Mouse (Mus musculus) hindbrain, embryonic 11.5 days (tissue): Measurements from ENCODE around the gene Trim63. TPM values are rescaled to one million over a fixed set of nuclear protein-coding genes. Genes with fewer than 3 reads are reported as not detected.
"Not testable (repeated sequence)": the region's sequence is repeated elsewhere in the genome, so short reads cannot be mapped to it uniquely, and the experiment has no call there.

Source experiments
- ATAC-seq: fragments of 200-750 bp; cut with Nextera tagmentation; 2 replicates; pipeline ENCODE4 v1.8.0; 2017; ENCODE audit warnings: mild to moderate bottlenecking, moderate TSS enrichment, moderate library complexity; ENCODE audit not compliant: low FRiP score
- DNase-seq: peaks from one replicate; pipeline ENCODE4 v3.0.0-alpha.2; 2015; ENCODE audit warnings: low spot score
- H3K27ac ChIP-seq: fragments of 300-500 bp; sonication (generic); 2 replicates; pipeline ENCODE4 v1.5.1; 2014; ENCODE audit warnings: mild to moderate bottlenecking, low read depth, low read length
- H3K27me3 ChIP-seq: fragments of 300-500 bp; sonication (generic); 2 replicates; pipeline ENCODE4 v1.6.1; 2014; ENCODE audit warnings: mild to moderate bottlenecking, low read length, moderate library complexity, mixed read lengths; ENCODE audit not compliant: control insufficient read depth, insufficient read depth
- H3K36me3 ChIP-seq: fragments of 300-500 bp; sonication (generic); 2 replicates; pipeline ENCODE4 v1.6.1; 2014; ENCODE audit warnings: mild to moderate bottlenecking, low read length, moderate library complexity, mixed read lengths; ENCODE audit not compliant: control insufficient read depth, insufficient read depth
- H3K4me1 ChIP-seq: fragments of 300-500 bp; sonication (generic); replicated peaks from 2 replicates; pipeline ENCODE4 v1.6.1; 2014; ENCODE audit warnings: low read length, mixed read lengths; ENCODE audit not compliant: control insufficient read depth, insufficient read depth
- H3K4me2 ChIP-seq: fragments of 300-500 bp; sonication (generic); replicated peaks from 2 replicates; pipeline ENCODE4 v1.6.1; 2014; ENCODE audit warnings: mild to moderate bottlenecking, low read depth, low read length
- H3K4me3 ChIP-seq: fragments of 300-500 bp; sonication (generic); 2 replicates; pipeline ENCODE4 v1.5.1; 2014; ENCODE audit warnings: low read depth, low read length
- H3K9ac ChIP-seq: fragments of 300-500 bp; sonication (generic); 2 replicates; pipeline ENCODE4 v1.6.1; 2014; ENCODE audit warnings: low read depth, low read length
- H3K9me3 ChIP-seq: fragments of 300-500 bp; sonication (generic); 2 replicates; pipeline ENCODE4 v1.6.1; 2016; ENCODE audit warnings: low read length; ENCODE audit not compliant: control insufficient read depth
- WGBS: fragments of 180-500 bp; shearing (Covaris S2); extraction: QIAGEN DNeasy Blood & Tissue Kit; methylation state at CpG from one replicate; pipeline ENCODE4 v1.1.7; 2014; 5-methylcytosine and 5-hydroxymethylcytosine counted together
- polyA plus RNA-seq: library from polyadenylated mRNA; unstranded; fragments of >200 nt; fragmentation: Nextera tagmentation; extraction: Ambion mirVana; gene quantifications from 2 replicates; pipeline ENCODE4 v1.2.1, GENCODE M21; 2014

Trim63 gene
- polyA plus RNA-seq, 1 experiment from 2014 or later = 0.12 TPM

- no peaks in the 10 kb centered on the region for H3K4me1 ChIP-seq
- no peak overlapping the region for H3K4me3 ChIP-seq
- no peaks in the 10 kb centered on the region for H3K27me3 ChIP-seq
- no peak overlapping the region for H3K9ac ChIP-seq
- WGBS = 66% methylated on average over 3 of the region's 3 CpGs
- H3K4me2 ChIP-seq = no peak overlapping the region
- DNase-seq = no peak
- no peak overlapping the region for H3K27ac ChIP-seq
- H3K36me3 ChIP-seq = no peaks in the 10 kb centered on the region
- H3K9me3 ChIP-seq = no peaks in the 10 kb centered on the region
- no peak for ATAC-seq
These were observed 6.6 kb downstream of the Trim63 start for GRCm38 (mm10) chr4:134321524-134321923.

DNA sequence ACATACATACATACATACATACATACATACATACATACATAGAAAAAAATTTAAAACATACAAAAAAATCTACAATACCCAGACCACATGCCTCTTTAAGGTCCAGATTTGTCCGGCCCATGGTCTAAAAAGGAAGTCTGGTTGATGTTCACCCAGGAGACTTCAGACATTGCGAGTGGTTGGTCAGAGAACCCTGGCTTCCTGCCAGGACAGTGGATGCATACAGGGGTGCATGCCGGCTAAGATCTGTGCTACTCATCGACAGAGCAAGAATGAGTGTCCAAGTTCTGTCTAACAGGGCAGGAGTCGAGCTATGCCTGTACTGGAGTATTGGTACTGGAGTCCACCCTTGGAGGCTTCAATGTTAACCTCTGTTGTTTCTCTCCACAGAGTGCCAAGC is 9.7 kb downstream of the Trim63 start:
- Histone ChIP-seq H3K4me3 (no peak overlapping the region), H3K9ac (no peak overlapping the region), H3K27ac (no peak overlapping the region), H3K4me2 (no peak overlapping the region), H3K27me3 (no peaks in the 10 kb centered on the region), H3K9me3 (no peaks in the 10 kb centered on the region), H3K4me1 (no peaks in the 10 kb centered on the region), H3K36me3 (no peaks in the 10 kb centered on the region)
- WGBS = 80% methylated on average over 5 of the region's 5 CpGs
- no peak for ATAC-seq
- DNase-seq = no peak

GRCm38 (mm10) chr4:134326859-134327530 is 12.1 kb downstream of the Trim63 start:
- 67% methylated on average over 5 of the region's 5 CpGs for WGBS
- no peak overlapping the region for H3K4me2 ChIP-seq

DNA sequence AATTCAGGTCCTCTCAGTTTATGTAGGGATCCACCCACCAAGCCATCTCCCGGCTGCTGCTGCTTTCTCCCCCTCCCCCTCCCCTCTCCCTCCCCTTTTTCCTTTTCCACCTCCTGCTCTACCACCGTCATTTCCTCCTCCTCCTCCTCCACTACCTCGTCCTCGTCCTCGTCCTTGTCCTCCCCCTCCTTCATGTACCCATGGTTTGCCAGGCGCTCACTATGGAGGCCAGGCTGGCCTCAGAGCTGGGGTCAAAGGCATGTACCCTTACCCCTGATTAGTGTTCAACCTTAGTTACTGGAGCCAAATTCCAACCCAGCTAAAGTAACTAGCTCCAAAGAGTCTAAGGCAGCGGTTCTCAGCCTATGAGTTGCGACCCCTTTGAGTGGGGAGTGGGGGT is 13.2 kb downstream of the Trim63 start:
- H3K9me3 ChIP-seq = no peaks in the 10 kb centered on the region
- H3K4me1 ChIP-seq = no peaks in the 10 kb centered on the region
- no peak overlapping the region for H3K27ac ChIP-seq
- no peak overlapping the region for H3K4me2 ChIP-seq
- H3K4me3 ChIP-seq = no peak overlapping the region
- 57% methylated on average over 8 of the region's 8 CpGs for WGBS
- ATAC-seq (no peak), DNase-seq (no peak)
- no peak overlapping the region for H3K9ac ChIP-seq
- H3K36me3 ChIP-seq = no peaks in the 10 kb centered on the region
- no peaks in the 10 kb centered on the region for H3K27me3 ChIP-seq

More at GRCm38 (mm10) chr4:134326859-134327530, 12.1 kb downstream of the Trim63 start:
- Histone ChIP-seq H3K27ac (no peak overlapping the region), H3K36me3 (no peaks in the 10 kb centered on the region), H3K4me1 (no peaks in the 10 kb centered on the region), H3K27me3 (no peaks in the 10 kb centered on the region), H3K9me3 (no peaks in the 10 kb centered on the region), H3K4me3 (no peak overlapping the region), H3K9ac (no peak overlapping the region)
- no peak for ATAC-seq
- DNase-seq = no peak

- no peak overlapping the region for H3K27ac ChIP-seq
- ATAC-seq (no peak), DNase-seq (no peak)
- H3K27me3 ChIP-seq = no peaks in the 10 kb centered on the region
- H3K4me3 ChIP-seq = no peak overlapping the region
- no peaks in the 10 kb centered on the region for H3K36me3 ChIP-seq
- H3K4me2 ChIP-seq = no peak overlapping the region
- H3K9me3 ChIP-seq = no peaks in the 10 kb centered on the region
- H3K9ac ChIP-seq = no peak overlapping the region
- WGBS = 88% methylated on average over 8 of the region's 8 CpGs
- H3K4me1 ChIP-seq = no peaks in the 10 kb centered on the region
These were observed 13.9 kb downstream of the Trim63 start for GRCm38 (mm10) chr4:134328832-134329231.

- no peak overlapping the region for H3K4me3 ChIP-seq
- H3K4me2 ChIP-seq = no peak overlapping the region
- no peaks in the 10 kb centered on the region for H3K4me1 ChIP-seq
- ATAC-seq (no peak), DNase-seq (no peak)
- 69% methylated on average over 5 of the region's 5 CpGs for WGBS
- H3K27me3 ChIP-seq = no peaks in the 10 kb centered on the region
- H3K9ac ChIP-seq = no peak overlapping the region
- no peaks in the 10 kb centered on the region for H3K9me3 ChIP-seq
- H3K36me3 ChIP-seq = no peaks in the 10 kb centered on the region
- H3K27ac ChIP-seq = no peak overlapping the region
These were observed 15.4 kb downstream of the Trim63 start for GRCm38 (mm10) chr4:134330281-134330680.

- H3K36me3 ChIP-seq, H3K27ac ChIP-seq, DNase-seq, H3K4me3 ChIP-seq, ATAC-seq, H3K9ac ChIP-seq, H3K4me2 ChIP-seq, H3K4me1 ChIP-seq, H3K9me3 ChIP-seq: not testable (repeated sequence)
- peaks cover 31% of the 10 kb centered on the region for H3K27me3 ChIP-seq
- 75% methylated on average over 6 of the region's 6 CpGs for WGBS
These were observed 26.3 kb downstream of the Trim63 start for GRCm38 (mm10) chr4:134341231-134341630.

DNA sequence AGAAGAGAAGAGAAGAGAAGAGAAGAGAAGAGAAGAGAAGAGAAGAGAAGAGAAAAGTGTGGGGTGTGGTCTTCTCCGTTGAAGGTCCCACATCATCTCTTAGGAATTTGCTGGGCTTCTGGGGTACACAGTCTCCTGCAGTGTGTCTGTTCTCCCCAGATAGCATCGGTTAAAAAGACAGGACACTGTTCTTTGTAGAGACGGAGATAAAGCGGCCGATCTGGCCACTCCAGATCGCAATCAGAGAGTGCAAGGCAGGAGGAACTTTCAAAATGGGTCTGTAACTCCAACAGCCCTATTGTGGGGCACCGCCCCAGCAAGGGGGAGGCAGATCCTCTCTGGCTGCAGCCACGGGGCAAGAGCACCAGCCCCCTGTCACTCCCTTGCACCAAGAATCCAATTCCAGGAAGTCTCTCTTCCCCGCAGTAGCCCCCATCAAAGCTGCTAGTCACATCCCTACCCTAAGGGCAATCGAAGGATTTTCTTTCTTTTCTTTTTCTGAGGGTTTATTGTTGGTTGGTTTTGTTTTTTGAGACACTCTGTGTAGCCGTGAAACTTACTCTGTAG is 27.4 kb downstream of the Trim63 start:
- H3K4me3 ChIP-seq = no peak overlapping the region
- no peaks in the 10 kb centered on the region; the same call in 1 of the 2 replicates for H3K4me1 ChIP-seq
- no peak overlapping the region for H3K27ac ChIP-seq
- no peak overlapping the region for H3K9ac ChIP-seq
- no peaks in the 10 kb centered on the region for H3K36me3 ChIP-seq
- DNase-seq (no peak), ATAC-seq (no peak)
- H3K4me2 ChIP-seq = no peak overlapping the region
- H3K9me3 ChIP-seq = no peaks in the 10 kb centered on the region
- WGBS = 41% methylated on average over 11 of the region's 11 CpGs
- peaks cover 31% of the 10 kb centered on the region for H3K27me3 ChIP-seq
